Mouse (Mus musculus): Measurements from ENCODE around the gene Rab40c. TPM values are rescaled to one million over a fixed set of nuclear protein-coding genes. Genes with fewer than 3 reads are reported as not detected.
"Not testable (repeated sequence)": the region's sequence is repeated elsewhere in the genome, so short reads cannot be mapped to it uniquely, and the experiment has no call there.

Gene Rab40c
- total RNA-seq, 2 experiments from 2014 or later = 53.7 to 57.3 TPM

DNA sequence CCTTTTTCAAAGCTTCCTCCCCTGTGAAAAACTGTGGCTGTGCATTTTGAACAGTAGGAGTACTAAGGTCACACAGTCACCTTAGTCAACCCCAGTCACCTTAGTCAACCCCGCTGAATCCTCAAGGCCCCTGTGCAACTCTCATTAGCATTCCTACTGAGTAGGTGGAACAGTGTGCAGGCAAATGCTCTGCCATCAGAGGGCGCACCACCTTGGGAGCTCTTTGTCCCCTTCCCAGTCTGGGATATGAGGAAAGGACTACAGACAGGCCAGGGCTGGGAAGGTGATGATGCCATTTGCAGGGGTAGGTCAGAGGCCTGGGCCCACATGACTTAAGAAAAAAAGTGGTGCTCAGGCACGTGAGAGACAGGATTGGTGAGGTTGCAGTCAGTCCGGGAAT, 40.3 kb downstream of the Rab40c start:
- peak; percentile 62 to 67 for DNase-seq (ENCODE audit: low spot score in 2 of 2)
- intact Hi-C loops (cut with DNase I) = loop anchor here (5.0 kb wide), 1 partner anchor 43 kb away; no protein-coding TSS in a partner anchor

- intact Hi-C loops (cut with DNase I) = loop anchor here (5.0 kb wide), 1 partner anchor 44 kb away; no protein-coding TSS in a partner anchor
- DNase-seq (ENCODE audit: low spot score in 2 of 2) = no peak
Observed at GRCm38 (mm10) chr17:25878611-25879180, 40.8 kb downstream of the Rab40c start.

- DNase-seq (ENCODE audit: low spot score in 2 of 2) = peak in 1 of 2 experiments; percentile 31
- intact Hi-C loops (cut with DNase I) = loop anchor here (5.0 kb wide), 1 partner anchor 44 kb away; no protein-coding TSS in a partner anchor
Observed at GRCm38 (mm10) chr17:25877741-25878610, 41.6 kb downstream of the Rab40c start.

GRCm38 (mm10) chr17:25877025-25877424, 42.5 kb downstream of the Rab40c start:
- no peak for DNase-seq (ENCODE audit: low spot score in 2 of 2)
- intact Hi-C loops (cut with DNase I) = loop anchor here (5.0 kb wide), 1 partner anchor 45 kb away; no protein-coding TSS in a partner anchor

- DNase-seq (ENCODE audit: low spot score in 2 of 2) = no peak
- intact Hi-C loops (cut with DNase I) = loop anchor here (5.0 kb wide), 1 partner anchor 46 kb away; no protein-coding TSS in a partner anchor
Observed at GRCm38 (mm10) chr17:25876347-25876915, 43.1 kb downstream of the Rab40c start.

- intact Hi-C loops (cut with DNase I) = loop anchor here (1.0 to 5.0 kb wide), 2 partner anchors 42 to 47 kb away; partner anchors contain the start of gene Stub1
- DNase-seq (ENCODE audit: low spot score in 2 of 2) = peak; percentile 87 to 91
Observed at GRCm38 (mm10) chr17:25875171-25876136, 44.1 kb downstream of the Rab40c start.

GRCm38 (mm10) chr17:25874721-25875170, 44.8 kb downstream of the Rab40c start, which contains the start of gene Mettl26:
Mettl26 (plus strand) TSS chr17:25875074.
- intact Hi-C loops (cut with DNase I) = loop anchor here (1.0 to 5.0 kb wide), 2 partner anchors 41 to 48 kb away; partner anchors contain the start of gene Stub1
- peak; percentile 96 to 100 for DNase-seq (ENCODE audit: low spot score in 2 of 2)

GRCm38 (mm10) chr17:25874148-25874720, 45.3 kb downstream of the Rab40c start:
- intact Hi-C loops (cut with DNase I) = no loop called here
- DNase-seq (ENCODE audit: low spot score in 2 of 2) = no peak

DNA sequence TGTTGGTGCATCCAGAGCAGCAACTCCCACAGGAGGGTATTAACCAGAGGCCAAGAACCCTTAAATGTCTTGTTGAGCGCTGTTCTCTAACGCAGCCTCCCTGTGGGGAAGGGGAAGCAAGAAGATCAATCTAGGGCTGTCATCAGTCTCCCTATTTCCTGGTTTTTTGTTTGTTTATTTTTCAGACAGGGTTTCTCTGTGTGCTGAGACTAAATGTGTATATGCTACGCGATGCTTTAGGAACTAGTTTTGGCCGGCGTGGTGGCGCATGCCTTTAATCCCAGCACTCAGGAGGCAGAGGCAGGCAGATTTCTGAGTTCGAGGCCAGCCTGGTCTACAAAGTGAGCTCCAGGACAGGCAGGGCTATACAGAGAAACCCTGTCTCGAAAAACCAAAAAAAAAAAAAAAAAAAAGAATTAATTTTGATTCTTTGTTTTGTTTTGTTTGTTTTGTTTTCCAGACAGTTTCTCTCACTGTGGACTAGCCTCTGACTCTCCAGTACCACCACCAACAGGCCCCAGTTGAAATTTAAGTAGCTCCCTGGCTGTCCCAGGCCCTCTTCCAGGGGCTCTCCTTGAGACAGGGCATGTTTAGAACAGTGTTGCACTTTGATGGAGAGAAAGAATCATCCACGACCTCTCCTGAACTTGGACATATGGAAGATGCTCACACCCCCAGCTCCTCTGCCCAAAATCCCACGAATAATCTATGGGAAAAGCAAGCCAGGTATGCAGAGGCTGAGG, 46.0 kb downstream of the Rab40c start:
- intact Hi-C loops (cut with DNase I) = no loop called here
- DNase-seq (ENCODE audit: low spot score in 2 of 2) = no peak

DNA sequence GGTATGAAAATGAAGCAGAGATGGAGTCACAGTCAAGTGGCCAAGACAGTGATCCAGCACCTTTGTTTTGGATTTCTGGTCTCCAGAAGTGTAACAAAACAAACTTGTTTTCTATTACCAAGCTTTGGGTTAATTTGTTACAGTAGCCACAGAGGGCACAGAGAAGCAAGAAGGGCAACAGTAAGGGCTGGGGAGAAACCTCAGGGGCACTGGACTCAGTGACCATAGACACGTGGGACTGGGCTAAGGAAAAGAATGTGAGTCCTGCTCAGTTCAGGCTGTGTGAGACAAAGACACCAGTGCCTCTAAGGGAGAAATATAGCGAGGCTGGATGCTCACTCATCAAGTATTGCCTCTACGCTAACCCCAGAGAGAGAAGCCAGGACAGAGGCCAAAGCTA, 46.9 kb downstream of the Rab40c start:
- no peak for DNase-seq (ENCODE audit: low spot score in 2 of 2)
- intact Hi-C loops (cut with DNase I) = no loop called here

DNA sequence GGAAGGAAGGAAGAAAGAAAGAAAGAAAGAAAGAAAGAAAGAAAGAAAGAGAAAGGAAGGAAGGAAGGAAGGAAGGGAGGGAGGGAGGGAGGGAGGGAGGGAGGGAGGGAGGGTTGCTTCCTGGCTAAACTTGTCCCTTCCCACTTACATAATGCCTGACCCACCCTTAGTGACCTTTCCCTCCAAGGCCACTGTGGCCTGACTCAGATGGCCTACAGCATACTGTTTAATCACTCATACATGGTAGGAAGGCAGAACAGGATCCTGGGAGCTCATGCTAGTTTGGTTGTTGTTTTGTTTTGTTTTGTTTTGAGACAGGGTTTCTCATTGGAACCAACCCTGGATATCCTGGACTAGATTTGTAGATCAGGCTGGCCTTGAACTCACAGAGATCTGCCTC, 48.0 kb downstream of the Rab40c start:
- DNase-seq (ENCODE audit: low spot score in 2 of 2); intact Hi-C loops (cut with DNase I): not testable (repeated sequence)

- no peak for DNase-seq (ENCODE audit: low spot score in 2 of 2)
- intact Hi-C loops (cut with DNase I) = no loop called here
Observed at GRCm38 (mm10) chr17:25869954-25870353, 49.6 kb downstream of the Rab40c start.

- no peak for DNase-seq (ENCODE audit: low spot score in 2 of 2)
- intact Hi-C loops (cut with DNase I) = no loop called here
Observed at GRCm38 (mm10) chr17:25869498-25869897, 50.0 kb downstream of the Rab40c start.

GRCm38 (mm10) chr17:25868601-25869191, 50.8 kb downstream of the Rab40c start, which contains the start of gene Mcrip2:
Mcrip2 (minus strand) TSS chr17:25868764.
- DNase-seq (ENCODE audit: low spot score in 2 of 2) = peak; percentile 76 to 80
- intact Hi-C loops (cut with DNase I) = no loop called here

DNA sequence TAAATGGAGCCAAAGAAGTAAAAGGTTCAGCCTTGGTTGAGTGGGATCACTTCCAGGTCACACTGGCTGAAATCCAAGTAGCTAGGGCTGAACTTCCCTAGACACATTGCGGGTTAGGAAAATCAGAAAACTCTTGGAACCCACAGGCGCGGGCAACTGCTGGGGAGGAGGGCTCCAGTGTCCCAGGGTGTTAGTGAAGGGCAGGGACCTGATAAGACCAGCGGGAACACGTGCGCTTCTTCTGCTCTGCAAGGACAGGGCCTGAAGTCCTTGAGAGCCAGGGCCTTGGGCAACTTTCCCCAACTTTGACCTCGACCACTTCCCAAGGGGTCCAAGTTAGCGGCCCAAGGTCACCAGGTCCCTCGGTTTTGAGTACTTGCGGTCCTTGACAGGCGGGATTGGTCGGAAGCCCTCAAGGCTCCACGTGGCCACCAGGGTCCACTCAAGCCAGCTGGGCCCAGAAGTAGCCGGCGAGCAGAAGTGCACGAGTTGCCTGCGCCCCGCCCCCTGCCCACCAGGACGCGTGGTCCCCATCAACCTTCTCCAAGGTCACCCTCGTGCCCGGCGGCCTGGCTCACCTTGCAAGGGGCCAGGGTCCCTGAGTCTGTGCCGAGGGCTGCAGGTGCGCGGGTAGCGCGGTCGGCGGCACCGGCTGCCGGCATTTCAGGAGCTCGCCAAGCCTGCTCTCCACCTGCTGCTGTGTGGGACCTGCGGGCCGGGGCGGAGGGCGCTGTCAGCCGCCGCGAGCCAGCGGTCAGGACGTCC, 51.5 kb downstream of the Rab40c start:
- intact Hi-C loops (cut with DNase I) = no loop called here
- no peak for DNase-seq (ENCODE audit: low spot score in 2 of 2)

GRCm38 (mm10) chr17:25867509-25867835, 52.1 kb downstream of the Rab40c start:
- intact Hi-C loops (cut with DNase I) = no loop called here
- no peak for DNase-seq (ENCODE audit: low spot score in 2 of 2)

- no peak for DNase-seq (ENCODE audit: low spot score in 2 of 2)
- intact Hi-C loops (cut with DNase I) = no loop called here
Observed at GRCm38 (mm10) chr17:25866172-25866571, 53.4 kb downstream of the Rab40c start.
